Mouse (Mus musculus): ENCODE measurements around the gene Fam186b. TPM values are rescaled to one million over a fixed set of nuclear protein-coding genes. Genes with fewer than 3 reads are reported as not detected.

Gene Fam186b
- not detected for total RNA-seq (2022)

DNA sequence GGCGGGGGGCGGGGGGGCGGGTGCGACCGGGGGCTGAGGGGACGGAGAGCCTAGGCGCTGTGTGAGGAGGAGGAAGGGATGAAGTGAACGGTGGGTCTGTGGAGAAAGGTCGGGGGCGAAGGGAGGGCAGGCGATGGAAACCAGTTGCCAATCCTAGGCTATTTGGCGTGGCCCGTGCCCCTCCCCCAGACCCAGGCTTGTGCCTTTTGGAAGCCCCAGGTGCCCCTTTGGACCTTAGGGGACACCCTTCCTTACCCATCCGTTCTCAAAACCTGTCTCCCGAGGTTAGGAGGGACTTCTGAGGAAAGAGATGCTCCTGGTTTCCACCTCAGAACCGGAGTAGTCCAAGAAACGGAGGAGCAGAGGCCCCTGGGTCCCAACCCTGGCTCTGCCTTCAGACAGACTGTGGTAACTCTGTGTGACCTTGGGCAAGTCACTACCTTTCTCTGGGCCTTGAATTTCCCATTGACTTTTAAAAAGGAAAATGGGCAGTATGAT is at the start of gene Fam186b:
TSS of gene Fam186b (minus strand) at position 405 of the 498 bp plus-strand sequence.
- DNase-seq (ENCODE audit: low spot score in 2 of 2) = peak in 1 of 2 experiments; percentile 29

DNA sequence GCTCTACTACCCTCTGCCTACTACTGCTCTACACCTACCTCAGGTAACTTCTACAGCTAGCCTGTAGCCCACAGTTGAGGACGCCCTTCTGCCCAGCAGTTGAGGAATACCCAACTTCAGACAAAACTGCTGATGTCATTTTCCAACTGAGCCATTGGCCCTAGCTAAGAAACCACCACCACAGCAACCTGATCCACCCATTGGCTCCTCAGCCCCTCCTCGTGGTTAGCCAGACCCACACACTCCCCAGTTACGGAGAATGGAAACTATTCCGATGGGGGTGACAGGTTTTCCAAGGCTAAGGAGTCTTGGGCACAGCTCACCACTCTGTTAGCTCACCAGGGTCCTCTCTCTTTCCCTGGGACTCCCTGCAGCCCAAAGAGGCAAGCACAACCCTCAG is 49.3 kb upstream of the Fam186b start:
- no peak for DNase-seq (ENCODE audit: low spot score in 2 of 2)

DNA sequence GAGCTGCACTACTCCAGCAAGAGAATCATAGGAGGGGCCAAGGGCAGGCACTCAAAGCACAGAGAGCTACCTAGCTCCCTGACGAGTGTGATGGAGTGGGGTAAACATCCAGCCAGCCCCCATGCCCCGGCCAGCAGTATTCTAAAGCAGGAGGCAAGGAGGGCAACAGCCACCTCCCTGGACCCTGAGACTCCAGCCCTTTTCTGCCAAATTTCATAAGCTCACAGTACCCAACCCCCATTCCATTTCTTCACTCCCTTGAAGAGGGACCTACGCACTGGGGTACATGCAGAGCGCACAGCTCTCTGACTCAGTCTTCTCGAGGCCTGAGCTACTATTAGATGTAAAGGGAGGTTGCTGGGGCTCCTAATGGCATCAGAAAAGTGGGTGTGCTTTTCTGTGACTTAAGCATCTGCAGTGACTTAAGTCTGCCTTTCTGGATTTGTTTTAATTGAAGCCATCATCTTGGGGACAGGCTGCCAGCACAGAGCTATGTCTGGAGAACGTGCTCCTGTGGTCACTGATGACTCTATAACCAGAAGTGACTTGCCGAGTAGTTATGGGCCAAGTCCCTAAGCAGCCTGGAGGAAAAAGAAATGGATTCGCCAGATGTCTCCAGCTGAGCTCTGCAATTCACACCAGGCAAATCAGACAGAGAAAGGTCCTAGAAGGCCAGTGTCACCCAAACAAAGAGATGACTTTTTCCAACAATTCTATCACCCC is 48.6 kb upstream of the Fam186b start:
- peak in 1 of 2 experiments; percentile 36 for DNase-seq (ENCODE audit: low spot score in 2 of 2)

DNA sequence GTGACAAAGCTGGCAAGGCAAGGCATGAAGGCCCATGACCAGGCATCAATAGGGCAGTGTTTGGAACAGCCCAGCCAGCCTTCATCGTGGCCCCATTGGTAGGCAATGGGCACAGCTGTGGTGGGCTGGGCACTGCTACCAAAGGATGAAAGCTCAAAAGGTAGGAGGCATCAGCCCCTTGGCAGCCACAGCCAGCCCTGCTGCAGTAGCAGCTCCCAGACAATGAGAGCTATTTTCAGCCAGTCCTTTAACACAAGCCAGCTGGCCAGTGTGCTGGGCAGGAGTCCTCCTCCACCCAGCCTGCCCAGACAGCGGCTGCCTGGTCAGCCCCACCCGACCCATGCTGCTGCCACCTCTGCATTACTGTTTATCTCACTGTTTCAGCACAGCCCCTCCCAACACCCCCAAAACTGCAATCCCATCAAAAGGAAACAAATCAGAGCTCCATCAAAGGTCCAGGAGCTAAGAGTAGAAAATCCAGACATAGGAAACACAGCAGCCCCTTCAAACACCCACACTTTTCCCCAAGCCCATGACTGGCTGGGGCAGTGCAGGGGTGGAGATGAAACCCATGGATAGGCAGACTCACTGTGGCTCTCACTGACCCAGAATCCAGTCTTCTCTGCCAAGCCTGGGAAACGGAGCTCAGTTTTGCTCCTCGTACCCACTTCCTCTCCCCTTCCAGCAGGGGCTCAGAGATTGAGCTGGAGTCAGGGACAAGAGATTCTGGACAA is 47.9 kb upstream of the Fam186b start:
- DNase-seq (ENCODE audit: low spot score in 2 of 2) = peak in 1 of 2 experiments; percentile 61

DNA sequence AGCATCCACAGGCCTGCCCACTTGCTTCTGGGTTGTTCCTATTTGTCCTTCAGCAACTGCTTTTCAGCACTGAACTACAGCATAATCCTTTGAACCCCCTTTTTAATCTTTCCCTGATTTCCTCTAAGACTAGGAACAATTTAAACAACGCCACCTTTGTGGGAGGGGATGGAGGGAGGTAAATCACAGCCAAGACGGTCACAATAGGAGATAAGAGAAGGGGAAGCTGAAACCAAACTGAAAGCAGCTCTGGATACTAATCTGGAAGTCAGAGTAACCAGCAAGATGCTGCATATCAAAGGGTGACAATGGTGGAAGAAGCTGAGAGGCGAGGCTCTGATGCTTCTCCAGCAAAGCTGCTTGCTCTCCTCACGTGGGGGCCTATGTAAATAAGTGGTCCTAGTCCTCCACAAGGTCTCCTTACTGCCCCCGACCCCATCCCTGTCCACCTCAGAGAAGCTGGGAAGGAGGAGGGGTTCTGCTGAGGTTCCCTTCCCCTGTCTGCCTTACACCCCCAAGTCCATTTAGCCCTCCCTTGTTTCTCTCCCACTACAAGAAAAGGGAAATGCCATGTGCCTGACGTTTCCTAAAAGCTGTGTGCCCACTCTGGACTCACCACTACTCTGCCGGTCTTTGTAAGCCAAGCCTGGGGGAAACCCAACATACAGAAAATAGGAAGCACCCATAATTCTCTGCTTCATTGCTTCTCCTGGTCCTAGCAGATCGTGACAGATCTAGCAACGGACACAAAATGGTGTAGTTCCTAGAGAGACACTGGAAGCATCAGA is 46.7 kb upstream of the Fam186b start:
- DNase-seq (ENCODE audit: low spot score in 2 of 2) = no peak

DNA sequence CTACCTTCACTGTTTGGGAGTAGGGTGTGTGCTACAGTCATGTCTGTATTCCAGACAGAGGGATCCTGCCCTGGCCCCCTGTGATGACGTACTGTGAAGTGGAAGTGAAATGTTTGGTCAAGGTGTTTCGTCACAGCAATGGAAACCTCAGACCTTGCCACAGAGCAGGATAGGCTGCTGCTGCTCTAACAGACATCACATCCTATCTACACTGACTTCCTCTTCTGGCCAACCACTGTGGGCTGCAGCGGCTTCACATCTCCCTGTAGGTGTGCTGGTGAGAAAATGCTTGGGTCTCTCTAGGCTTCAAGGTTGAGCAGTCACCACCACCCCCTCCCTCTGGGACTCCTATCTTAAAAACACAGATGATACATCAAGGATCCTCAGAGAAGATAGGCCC is 45.4 kb upstream of the Fam186b start:
- no peak for DNase-seq (ENCODE audit: low spot score in 2 of 2)

DNA sequence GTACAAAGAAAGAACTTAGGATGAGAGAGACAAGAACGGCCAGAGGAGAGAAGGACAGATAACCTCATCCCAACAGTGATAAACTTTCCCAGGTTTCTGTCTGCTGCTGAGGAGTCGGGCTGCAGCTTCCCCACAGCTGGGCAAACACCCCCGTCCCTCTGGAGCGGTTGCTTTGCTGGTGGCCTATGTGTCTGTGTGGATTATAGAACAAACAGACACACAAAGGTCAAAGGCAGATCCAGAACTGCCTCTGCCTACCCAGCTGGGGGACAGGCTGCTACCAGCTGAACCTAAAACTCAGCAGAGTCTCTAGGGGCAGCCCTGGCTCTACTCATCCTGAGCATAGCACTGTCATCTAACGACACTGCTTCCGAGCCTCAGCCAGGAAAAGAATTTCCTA is 44.0 kb upstream of the Fam186b start:
- no peak for DNase-seq (ENCODE audit: low spot score in 2 of 2)

DNA sequence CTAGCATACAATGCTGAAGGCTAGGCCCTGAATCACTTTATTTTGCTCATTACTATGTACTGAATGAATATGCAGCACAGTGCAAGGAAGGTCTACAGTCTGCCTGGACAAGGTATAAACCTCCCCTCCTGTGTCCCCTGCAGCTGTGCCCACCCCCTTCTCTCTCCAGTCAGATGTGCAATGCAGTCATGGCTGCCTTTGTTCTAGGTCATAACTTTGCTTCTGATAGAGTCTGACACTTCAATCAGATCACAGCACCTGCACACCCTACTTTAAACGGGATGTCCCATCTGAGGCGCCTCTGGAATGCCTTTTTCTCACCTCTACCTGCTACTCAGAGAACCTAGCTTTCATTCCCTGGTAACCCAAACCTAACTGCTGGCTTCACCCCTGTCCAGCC is 43.2 kb upstream of the Fam186b start:
- no peak for DNase-seq (ENCODE audit: low spot score in 2 of 2)

DNA sequence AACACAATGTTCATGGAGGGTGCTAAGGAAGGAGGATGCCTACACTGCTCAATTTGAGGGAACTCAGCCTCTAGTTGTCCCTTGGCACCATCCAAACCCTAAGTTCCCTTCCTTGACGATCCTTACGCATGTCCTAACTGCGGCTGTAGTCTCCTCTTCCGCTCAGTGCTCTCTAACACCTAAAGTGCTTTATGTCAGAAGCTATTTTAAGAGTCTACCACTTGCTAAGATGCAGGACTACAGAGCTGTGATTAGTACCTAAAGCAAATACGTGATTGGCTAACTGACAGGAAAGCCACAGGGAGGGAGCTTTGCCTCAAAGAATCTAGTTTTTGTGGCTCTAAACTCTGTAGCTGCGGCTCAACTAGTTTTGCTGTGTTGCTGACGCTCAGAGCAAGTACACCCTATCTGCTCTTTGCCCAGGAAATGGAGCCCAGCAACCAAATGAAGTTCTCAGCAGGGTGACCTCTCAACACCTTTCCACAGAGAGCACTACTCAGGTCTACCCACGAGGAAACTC is 40.2 kb upstream of the Fam186b start:
- no peak for DNase-seq (ENCODE audit: low spot score in 2 of 2)

DNA sequence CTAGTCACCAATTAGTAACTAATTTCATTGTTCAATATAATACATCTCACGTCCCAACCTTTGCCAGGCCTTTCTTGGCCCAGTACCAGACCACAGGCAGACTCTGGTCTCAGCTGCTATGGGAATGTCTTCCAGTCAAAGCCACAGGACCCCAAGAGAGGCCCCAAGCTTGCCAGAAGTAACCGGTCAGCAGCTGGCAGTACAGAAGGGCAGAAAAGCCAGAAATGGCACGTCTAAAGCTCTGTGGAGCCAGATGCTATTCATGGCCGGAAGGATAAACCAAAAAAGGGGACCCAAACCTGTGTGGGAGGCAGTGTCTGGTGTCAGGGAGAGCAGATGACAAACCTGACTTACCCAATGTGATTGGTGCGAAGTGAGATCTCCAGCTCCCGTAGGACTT is 38.8 kb upstream of the Fam186b start:
- DNase-seq (ENCODE audit: low spot score in 2 of 2) = no peak

DNA sequence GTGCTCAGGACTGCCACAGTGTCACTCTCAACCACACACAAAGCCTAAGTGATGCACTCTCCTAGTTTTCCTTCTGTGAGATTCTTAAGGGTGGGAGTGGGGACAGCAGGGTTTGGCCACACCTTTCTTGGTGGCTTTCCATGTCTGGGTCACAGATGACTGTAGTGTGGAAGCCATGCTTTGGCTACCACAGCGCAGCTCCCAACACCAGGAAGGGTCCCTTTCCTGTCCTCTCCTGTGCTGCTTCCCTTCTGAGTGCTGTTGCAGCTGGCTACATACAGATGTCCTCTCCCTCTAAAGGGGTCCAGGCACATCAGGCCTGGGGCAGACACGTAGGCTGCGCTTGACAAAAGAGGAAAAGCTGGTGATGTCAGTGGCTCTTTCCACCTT is 38.0 kb upstream of the Fam186b start:
- DNase-seq (ENCODE audit: low spot score in 2 of 2) = no peak

DNA sequence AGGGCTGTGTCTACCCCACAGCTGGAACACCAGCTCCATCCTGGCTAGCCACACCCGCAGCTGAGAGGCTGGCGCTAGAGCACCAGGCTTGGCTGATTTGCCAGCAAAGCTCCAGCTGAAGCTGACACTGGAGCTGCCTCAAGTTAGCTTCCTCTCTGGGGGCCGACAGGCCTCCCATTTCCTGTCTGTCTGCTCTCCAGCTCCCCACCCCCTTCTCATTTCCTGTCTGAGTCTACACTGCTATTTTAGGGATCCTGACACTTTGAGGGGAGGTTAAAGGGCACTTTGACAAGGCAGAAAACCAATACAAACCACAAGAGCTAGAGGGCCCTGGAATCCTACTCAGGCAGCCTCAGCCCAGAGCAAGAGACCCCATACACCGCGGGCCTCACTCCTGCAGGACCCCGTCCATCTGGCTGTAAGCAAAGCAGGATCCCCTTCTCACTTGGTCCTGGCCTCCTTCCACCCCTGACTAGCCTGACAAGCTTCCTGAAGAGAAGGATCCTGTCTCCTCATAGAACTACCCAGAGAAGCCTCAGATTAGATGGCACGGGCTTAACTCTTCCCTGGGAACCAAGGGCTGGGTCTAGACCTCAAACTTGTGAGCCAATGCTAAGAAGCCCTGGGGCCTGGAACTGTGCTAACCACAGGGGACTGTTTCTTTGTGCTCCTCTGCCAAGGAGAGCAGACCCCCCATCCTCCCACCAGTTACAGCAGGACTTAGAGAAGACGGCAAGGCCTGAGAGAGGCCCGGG is 37.4 kb upstream of the Fam186b start:
- peak; percentile 77 to 82 for DNase-seq (ENCODE audit: low spot score in 2 of 2)

DNA sequence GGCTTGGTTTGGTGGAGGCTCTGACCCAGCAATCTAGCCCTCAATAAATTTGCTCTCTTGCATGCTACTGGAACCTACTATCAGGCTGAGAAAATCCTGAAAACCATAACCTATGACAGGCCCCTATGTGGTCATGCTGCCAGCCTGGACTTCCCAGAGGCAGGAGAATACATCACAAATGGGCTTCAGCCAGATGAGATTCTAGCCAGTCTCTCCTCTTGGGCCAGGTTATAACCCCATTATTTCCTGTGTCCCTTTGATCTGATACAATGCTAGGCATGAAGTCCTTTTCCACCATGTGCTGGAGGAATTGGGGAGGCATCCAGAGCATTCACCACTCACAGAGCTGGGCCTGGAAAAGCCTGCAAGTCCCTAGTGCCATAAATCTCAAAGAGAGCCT is 36.4 kb upstream of the Fam186b start:
- DNase-seq (ENCODE audit: low spot score in 2 of 2) = no peak

DNA sequence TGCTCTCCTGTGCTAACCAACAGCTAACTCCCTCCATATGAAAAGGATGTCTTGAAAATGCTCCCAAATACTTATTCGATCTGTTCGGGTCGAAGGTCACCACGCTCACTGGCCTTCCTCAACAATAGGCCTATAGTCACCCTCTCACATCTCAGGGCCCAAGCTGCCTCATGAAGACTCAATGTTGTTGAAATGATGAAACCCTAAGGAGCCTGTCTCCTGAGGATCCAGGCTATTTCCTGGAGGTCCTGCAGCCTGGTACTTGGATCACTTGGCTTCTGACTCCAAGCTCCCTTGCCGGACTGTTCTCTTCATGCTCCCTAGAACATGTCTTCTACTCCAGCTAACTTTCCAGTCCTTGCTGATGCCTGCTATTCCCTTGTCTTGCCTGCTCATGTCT is 35.7 kb upstream of the Fam186b start:
- no peak for DNase-seq (ENCODE audit: low spot score in 2 of 2)

DNA sequence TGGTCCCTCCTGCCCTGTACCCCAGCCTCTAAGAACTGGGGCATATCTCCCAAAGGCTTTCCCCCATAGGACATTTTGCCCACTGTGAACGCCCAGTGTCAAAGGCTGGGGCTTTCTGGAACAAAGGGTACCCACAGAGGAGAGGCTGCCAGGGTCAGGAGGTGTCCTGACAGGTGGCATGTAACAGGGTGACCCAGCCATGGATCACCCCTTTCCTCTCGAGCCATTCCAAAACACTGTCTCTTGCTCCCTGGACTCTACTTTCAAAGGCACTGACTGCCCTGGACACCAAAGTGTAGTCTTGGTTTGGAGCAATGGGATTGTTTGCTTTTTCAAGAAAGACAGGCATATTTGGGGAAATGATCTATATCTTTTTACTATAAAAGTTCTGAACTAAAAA is 34.6 kb upstream of the Fam186b start:
- no peak for DNase-seq (ENCODE audit: low spot score in 2 of 2)

DNA sequence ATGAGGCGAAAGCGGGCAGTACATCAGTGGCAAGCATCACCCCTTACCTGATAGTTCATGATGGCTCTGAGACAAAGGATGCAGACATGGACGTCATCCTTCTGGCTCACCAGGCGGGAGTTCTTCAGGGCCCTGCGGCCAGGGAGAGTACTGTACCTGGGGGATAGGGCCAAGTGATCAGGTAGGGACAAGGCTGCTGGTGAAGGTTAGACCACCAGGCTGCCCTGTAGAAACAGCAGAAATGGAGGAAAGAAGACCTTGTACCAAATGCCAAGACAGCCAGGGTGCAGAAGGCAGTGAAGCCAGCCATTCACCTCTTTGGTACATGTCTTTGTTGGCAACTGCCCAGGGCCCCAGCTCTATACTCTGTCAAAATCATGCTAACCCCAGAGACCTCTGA is 32.3 kb upstream of the Fam186b start:
- no peak for DNase-seq (ENCODE audit: low spot score in 2 of 2)

DNA sequence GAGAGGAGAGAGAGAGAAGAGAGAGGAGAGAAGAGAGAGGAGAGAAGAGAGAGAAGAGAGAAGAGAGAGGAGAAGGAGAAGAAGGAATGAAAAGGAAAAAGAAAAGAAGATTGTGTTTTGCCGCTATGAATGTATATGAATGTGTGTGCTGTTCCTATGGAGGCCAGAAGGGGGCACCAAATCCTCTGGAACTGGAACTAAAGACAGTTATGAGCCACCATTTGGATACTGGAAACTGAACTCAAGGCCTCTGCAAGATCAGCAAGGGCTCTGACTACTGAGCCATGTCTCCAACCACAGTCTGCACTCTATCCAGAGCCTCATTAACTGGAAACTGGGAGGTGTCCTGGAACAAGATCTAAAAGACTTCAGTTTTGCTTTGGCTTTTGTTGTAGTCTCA is 31.3 kb upstream of the Fam186b start:
- no peak for DNase-seq (ENCODE audit: low spot score in 2 of 2)

DNA sequence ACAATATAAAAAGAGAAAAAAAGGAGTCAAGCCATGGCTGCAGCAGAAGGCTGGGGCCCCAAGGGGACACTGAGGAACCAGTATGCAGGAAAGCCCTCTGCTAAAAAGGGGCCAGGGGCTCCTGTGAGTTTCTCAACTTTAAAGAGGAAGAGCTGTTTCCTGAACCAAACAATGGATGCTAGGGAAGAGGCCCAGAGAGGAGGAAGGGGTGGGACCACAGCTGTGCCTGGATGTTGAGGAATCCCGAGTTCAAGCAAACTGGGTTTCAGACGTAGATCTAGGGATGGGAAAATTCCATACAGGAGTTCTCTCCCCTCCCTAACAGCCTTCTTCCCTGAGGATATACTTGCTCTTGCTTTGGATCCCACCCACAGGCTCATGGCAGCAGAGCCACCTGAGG is 30.7 kb upstream of the Fam186b start:
- no peak for DNase-seq (ENCODE audit: low spot score in 2 of 2)

DNA sequence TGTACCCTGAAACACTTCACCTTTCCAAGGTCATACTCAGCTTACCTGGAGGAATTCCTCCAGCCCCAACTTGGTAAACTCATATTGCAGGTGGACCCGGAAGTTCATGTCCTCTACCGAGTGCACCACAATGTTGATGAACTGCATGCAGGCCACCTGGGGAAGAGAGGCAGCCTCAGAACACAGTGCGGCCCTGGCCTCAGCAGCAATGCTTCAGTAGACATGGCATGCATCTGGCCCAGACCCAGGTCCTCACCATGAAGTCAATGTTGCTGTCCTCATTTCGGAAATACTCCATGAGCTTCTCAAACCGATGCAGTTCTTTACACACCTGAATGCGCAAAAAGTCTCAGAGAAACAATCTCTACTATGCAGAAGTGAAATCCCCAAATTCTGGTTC is 29.9 kb upstream of the Fam186b start:
- no peak for DNase-seq (ENCODE audit: low spot score in 2 of 2)

DNA sequence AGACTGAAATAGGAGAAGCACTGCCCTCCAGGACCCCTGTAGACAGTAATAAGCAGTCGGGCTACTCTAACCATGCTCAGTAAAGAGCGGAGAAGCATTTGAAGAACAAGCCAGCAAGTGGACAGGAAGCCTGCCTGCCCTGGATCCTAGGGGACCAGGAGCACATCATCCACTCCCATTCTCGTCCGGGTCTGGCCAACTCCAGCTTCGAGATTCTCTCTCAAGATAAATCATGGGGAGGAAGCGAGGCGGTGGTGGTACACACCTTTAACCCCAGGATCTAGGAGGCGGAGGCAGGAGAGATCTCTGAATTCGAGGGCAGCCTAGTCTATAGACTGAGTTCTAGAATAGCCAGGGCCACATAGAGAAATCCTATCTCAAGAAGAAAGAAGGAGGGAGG is 28.5 kb upstream of the Fam186b start:
- DNase-seq (ENCODE audit: low spot score in 2 of 2) = no peak

DNA sequence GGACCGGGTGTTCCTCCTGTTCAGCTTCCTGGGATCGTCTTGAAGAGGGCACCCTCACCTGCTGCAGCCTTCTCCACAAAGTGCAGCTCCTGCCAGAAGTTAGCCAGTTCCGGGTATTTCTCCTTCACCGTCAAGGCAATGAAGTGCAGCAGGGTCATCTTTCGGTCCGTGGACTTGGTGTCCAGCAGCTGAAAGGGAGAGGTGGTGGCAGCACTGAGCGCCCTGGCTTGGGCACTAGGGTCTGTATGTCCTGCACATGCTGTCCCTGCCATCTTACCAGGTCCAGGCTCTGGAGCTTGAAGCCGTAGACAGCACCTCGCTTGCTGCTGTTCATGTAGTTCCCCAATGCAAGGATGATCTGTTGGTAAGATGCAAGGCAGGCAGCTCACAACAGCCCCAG is 25.3 kb upstream of the Fam186b start:
- no peak for DNase-seq (ENCODE audit: low spot score in 2 of 2)

Measured in gastrocnemius, adult 8-10 months (tissue).